Mouse (Mus musculus) megakaryocyte progenitor cell, adult 5-6 weeks (primary cell): ENCODE measurements around the gene Tada2b. TPM values are rescaled to one million over a fixed set of nuclear protein-coding genes. Genes with fewer than 3 reads are reported as not detected.

Experiments
- ATAC-seq: replicated peaks from 2 replicates; pipeline ENCODE4 v1.8.0; 2016; ENCODE audit warnings: mild to moderate bottlenecking, moderate TSS enrichment, inconsistent platforms; ENCODE audit not compliant: poor library complexity
- total RNA-seq, 2 experiments: library from RNA; stranded (forward) in 1 of 2; stranded (reverse) in 1 of 2; fragments of 157-497, 149-512 nt in 1 of 2; fragments of 200-1000 nt in 1 of 2; gene quantifications; 2 replicates each; pipeline versions ENCODE4 v1.2.3 to v1.2.4; 2015 to 2017

Gene Tada2b
- total RNA-seq, 2 experiments from 2014 or later: 10.8 to 20.6 TPM

DNA sequence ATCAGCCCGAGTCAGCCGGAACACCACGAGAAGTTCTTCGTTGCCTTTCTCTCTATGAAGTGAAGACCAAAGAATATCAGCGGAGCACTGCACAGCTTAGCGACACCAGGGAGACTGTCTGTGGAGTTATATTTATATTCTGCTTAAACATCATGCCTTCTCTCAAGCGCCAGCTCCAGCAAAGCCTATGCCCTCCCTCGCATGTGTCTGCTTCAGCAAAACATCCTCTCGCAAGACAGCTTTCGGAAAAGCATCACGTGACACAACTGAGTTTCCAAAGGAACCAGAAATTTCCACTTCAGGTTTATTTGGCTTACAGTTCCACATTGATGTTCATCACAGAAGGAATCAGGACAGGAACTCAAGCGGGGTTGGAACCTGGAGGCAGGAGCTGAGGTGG is 36.2 kb downstream of the Tada2b start:
- ATAC-seq: no peak

DNA sequence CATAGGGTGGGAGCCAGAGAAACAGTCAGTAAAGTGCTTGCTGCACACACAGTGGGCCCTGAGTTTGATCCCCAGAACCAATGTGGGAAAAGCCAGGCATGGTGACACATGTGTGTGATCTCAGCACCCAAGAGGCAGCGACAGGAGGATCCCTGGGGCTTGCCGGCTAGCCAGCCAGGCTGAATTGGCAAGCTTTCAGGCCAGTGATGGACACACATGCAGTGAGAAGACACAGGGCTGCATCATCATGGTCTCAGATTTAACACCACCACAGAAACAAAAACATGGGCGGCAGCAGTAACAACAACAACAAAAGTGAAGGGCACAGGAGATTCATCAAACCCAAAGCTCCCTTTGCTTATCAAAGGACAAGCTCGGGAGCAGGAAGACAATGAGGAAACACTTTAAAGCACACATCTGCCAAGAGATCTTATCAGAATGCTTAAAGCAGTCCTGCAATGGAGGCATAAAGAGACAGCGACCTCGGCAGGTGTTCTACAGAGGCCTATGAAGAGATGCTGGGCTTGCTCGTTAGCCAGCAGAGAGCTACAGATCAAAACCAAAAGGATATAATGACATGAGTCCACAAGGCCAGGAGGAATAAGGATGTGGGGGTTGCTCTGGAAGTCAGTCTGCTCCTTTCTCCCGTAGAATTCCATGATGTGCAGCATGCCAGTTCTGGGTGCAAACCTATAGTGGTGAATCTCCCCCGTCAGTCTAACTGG is 37.8 kb downstream of the Tada2b start:
- ATAC-seq: no peak

DNA sequence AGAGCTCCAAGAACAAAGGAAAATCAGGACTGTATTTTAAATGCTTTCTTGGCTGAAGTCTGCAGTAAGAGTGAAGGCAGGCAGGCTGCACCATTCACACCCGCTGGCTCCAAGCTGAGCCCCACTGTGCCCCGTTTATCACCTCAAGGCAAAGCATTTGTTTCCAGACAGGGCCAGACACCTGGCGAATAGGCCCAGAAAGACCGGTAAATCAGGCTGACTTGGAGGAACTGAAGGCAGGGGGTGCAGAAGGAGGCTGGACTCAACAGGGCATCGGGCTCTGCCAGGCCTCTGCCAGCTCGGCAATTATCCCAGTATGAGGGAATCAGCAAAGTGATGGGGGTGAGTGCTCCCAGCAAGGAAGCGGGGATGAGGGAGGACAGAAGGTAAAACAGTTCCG is 39.1 kb downstream of the Tada2b start:
- no peak for ATAC-seq

DNA sequence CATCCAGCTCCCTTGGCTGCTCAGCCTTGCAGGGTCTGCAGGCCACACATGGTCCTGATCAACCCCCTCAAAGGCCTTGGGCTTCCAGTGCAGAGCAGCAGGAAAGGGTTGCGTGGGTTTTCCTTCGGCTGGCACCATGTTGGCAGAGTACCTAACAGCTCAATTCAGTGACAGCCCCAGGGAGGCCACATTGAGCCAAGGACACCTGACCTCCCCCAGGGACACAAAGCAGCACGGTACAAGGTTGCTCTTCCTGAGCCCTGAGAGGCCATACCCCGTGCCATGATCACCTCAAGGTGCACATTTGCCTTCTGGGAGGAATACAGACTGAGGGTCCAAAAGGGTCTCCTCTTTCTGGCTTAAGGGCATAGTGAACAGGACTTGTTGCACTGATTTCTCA is 39.5 kb downstream of the Tada2b start:
- ATAC-seq: no peak

- ATAC-seq: no peak
Observed at GRCm38 (mm10) chr5:36440741-36441140, 43.3 kb downstream of the Tada2b start.

DNA sequence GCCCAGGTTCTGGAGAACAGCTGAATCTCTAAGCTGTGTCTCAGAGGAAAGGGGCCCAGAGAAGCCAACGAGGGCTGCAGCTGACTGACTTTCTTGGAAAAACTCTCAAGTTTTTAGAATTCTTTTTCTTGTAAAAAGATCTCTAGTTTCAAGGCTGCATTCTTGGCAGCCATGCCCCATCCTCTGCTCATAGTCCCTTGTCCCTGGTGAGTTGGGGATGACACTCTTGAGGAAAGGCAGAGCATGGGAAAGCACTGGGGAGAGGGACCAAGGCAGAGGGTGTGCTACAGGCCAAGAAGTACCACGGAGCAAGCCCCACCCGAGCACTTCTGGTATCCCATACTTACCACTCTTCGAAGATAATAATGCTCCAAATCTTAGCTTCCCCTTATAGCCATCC is 47.2 kb downstream of the Tada2b start:
- no peak for ATAC-seq

DNA sequence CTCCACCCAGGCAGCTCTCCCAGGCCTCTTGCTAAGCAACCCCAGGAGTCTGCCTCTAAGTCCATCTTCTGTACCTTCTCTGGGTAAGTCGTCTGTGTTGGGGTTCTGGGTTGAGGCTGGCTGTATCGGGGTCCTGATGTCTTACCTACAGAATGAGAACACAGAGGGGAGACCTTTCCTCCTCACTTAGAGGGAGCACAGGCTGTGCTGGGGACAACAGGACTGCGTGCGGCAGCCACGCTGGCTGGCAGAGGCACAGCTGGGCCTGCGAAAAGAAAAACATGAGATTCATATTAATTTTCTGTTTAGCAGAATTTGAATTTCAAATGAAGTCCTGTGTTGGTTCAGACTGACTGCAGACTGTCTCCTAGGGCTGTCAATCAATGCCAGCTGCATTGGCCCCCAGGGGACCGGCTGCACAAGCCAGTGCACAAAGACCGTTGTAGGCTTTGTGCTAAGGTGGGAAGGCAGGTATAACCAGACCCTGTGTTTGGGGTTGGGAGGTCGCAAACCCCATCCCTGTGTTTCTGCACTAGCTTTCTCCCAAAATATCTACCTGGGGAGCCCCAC is 49.6 kb downstream of the Tada2b start:
- ATAC-seq: no peak

DNA sequence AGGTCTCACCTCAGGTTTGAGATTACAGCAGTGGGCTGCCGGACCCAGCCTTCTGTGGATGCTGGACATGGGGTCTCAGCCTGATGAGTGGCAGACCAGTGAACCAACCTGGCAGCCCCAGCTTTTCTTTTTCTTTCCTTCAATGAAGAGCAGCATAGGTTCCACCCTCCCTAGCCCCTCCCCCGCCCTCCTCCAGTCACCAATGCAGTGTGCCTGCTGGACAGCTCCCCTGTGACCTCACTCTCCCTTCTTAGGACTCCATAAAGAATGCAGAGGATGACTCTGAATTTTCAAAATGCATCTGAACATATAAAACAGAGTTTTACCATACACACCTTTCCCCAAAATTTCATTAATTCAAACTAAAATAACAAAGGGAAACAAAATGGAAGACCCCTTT is 52.4 kb downstream of the Tada2b start:
- ATAC-seq: no peak

DNA sequence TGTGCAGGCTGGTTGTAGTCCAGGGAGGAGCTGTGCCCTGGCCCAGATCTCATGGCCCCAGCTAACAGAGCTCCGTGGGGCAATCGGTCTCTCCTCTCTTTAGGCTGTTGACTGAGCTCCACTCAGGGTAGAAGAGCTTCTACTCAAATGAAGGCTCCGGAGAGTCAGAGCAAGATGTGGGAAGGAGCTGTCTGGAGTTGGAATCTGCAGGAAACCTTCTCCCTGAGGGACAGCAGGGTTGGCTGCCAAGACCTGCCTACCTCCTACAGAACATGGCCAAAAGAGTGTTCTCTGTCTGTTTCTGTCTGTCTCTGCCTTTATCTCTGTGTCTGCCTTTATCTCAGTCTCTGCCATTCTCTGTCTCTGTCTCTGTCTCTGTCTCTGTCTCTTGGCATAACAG is 54.5 kb downstream of the Tada2b start:
- no peak for ATAC-seq

DNA sequence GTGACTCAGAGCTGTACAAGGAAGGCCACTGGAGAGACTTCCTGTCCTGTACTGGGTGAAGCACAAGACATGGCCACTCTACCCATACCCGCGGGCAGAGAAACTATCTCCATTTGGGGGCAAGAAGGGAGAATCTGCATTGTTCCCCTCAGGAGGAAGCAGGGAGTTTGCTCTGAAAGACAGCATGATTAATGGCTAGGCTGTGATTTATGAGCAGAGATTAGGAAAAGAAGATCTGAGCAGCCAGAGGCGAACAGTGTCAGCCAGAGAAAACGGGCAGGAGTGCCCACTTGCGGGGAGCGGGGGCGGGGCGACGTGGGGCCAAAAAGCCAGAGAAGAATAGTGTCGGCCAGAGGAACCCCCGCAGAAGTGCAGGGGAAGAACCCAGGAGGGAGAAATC is 56.3 kb downstream of the Tada2b start:
- no peak for ATAC-seq

- ATAC-seq: peak; percentile 23; the same call in 1 of the 2 replicates
Observed at GRCm38 (mm10) chr5:36426404-36426803, 57.7 kb downstream of the Tada2b start.

DNA sequence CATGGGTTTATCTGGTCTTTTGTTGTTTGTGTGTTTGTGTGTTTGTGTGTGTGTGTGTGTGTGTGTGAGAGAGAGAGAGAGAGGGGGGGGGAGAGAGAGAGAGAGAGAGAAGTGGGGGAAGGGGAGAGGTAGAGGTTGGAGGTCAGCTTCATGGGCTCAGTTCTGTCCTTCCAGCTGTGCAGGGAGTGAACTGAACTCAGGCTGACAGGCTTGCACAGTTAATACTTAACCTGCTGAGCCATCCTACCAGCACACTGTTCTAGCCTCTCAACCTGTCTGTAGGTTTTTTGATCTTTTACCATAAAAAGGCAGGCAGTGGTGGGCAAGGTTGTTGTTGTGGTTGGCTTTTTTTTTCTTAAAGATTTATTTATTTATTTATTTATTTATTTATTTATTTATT is 59.4 kb downstream of the Tada2b start:
- ATAC-seq: no peak

Other genes with a start within 250 kb of the Tada2b start
- not detected in 2 replicates for gene Sorcs2, start 86.1 kb downstream of the Tada2b start, total RNA-seq (2015)
- not detected in 2 replicates for gene Sorcs2, start 86.1 kb downstream of the Tada2b start, total RNA-seq (2017)
- 41.3 and 43.7 TPM in 2 replicates for gene Grpel1, start 19.3 kb downstream of the Tada2b start, total RNA-seq (2015)
- 34.4 and 35.2 TPM in 2 replicates for gene Grpel1, start 19.3 kb downstream of the Tada2b start, total RNA-seq (2017)
- gene Ccdc96, start 303 bp upstream of the Tada2b start, total RNA-seq (2015): 0.02 and 0.05 TPM in 2 replicates
- gene Ccdc96, start 303 bp upstream of the Tada2b start, total RNA-seq (2017): 0.25 TPM in 1 of 2 replicates, not detected in the other
- 13.7 and 19.5 TPM in 2 replicates for gene Tbc1d14, start 109.0 kb upstream of the Tada2b start, total RNA-seq (2015)
- gene Tbc1d14, start 109.0 kb upstream of the Tada2b start, total RNA-seq (2017): 5.8 and 6.7 TPM in 2 replicates
- 13.3 and 16.0 TPM in 2 replicates for gene D5Ertd579e, start 211.7 kb upstream of the Tada2b start, total RNA-seq (2015)
- 20.2 and 41.1 TPM in 2 replicates for gene D5Ertd579e, start 211.7 kb upstream of the Tada2b start, total RNA-seq (2017)